Mouse (Mus musculus): Measurements from ENCODE around the gene Rdh16. TPM values are rescaled to one million over a fixed set of nuclear protein-coding genes. Genes with fewer than 3 reads are reported as not detected.
"Not testable (repeated sequence)": the region's sequence is repeated elsewhere in the genome, so short reads cannot be mapped to it uniquely, and the experiment has no call there.

The Rdh16 gene
- polyA plus RNA-seq, 1 experiment from 2014 or later, result not detected

DNA sequence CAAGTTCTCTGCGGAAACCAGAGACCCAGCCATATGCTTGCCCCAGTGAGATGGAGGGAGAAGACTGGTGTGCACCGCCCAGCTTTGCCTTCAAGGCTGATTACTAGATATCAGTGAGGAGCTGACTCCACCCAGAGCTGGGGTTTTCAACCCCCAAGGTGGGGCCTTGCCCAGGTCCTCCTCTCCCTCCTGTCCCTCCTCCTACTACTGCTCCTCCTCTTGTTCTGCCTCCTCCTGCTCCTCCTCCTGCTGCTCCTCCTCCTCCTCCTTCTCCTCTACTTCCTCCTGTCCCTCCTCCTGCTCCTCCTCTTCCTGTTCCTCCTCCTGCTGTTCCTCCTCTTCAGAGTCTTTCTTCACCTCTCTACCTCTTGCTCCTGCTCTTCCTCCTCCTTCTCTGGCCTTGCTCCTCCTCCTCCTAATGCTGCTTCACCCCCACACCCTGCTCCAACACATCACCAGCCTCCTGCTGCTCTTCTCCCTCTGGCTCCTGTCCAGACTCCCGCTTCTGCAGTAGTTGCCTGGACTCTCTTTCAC, 78.3 kb downstream of the Rdh16 start:
- Histone ChIP-seq H3K27ac (ENCODE audit: low read depth, low read length) (no peak overlapping the region), H3K4me2 (ENCODE audit: low read depth) (no peak overlapping the region), H3K36me3 (ENCODE audit: control insufficient read depth, insufficient read depth, low read length) (no peaks in the 10 kb centered on the region), H3K4me3 (ENCODE audit: low read depth, low read length) (no peak overlapping the region), H3K4me1 (ENCODE audit: control insufficient read depth, insufficient read depth, low read length) (no peaks in the 10 kb centered on the region), H3K27me3 (ENCODE audit: control insufficient read depth, insufficient read depth, low read length) (no peaks in the 10 kb centered on the region), H3K9ac (ENCODE audit: low read length) (no peak overlapping the region), H3K9me3 (ENCODE audit: control insufficient read depth, low read length) (no peaks in the 10 kb centered on the region)
- no peak for DNase-seq (ENCODE audit: low spot score)
- 87% methylated on average over 3 of the region's 3 CpGs for WGBS
- ATAC-seq (ENCODE audit: insufficient read depth, low FRiP score, low TSS enrichment), result no peak

- no peaks in the 10 kb centered on the region for H3K36me3 ChIP-seq (ENCODE audit: control insufficient read depth, insufficient read depth, low read length)
- 90% methylated on average over 4 of the region's 4 CpGs for WGBS
- H3K9ac ChIP-seq (ENCODE audit: low read length), result no peak overlapping the region
- no peaks in the 10 kb centered on the region for H3K9me3 ChIP-seq (ENCODE audit: control insufficient read depth, low read length)
- H3K4me1 ChIP-seq (ENCODE audit: control insufficient read depth, insufficient read depth, low read length), result no peaks in the 10 kb centered on the region
- H3K27ac ChIP-seq (ENCODE audit: low read depth, low read length), result no peak overlapping the region
- DNase-seq (ENCODE audit: low spot score) (no peak), ATAC-seq (ENCODE audit: insufficient read depth, low FRiP score, low TSS enrichment) (no peak)
- no peaks in the 10 kb centered on the region for H3K27me3 ChIP-seq (ENCODE audit: control insufficient read depth, insufficient read depth, low read length)
- no peak overlapping the region for H3K4me2 ChIP-seq (ENCODE audit: low read depth)
- no peak overlapping the region for H3K4me3 ChIP-seq (ENCODE audit: low read depth, low read length)
These were observed 80.1 kb downstream of the Rdh16 start for GRCm38 (mm10) chr10:127881041-127881440.

DNA sequence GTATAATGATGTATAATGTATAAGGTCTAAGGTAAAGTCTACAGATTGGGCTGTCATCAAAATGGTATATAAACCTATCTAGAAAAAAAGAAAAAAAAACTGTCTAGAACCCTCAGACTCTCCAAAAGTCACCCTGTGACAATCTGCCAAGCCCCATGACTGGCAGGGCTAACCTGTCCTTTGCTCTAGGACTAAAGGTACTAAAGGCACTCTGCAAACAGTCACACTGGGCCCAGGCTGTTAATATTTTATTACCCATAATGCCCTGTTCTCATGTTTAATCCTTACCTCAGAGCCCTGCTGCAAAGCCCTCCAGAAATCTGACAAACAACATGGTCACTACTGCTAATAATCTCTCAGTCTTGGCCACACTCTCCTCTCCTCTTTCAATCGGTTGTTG, 85.6 kb downstream of the Rdh16 start:
- H3K36me3 ChIP-seq (ENCODE audit: control insufficient read depth, insufficient read depth, low read length), result no peaks in the 10 kb centered on the region

GRCm38 (mm10) chr10:127886971-127887370, 86.0 kb downstream of the Rdh16 start:
- H3K27ac ChIP-seq (ENCODE audit: low read depth, low read length), result no peak overlapping the region
- no peak overlapping the region for H3K4me2 ChIP-seq (ENCODE audit: low read depth)
- H3K9me3 ChIP-seq (ENCODE audit: control insufficient read depth, low read length), result no peaks in the 10 kb centered on the region
- DNase-seq (ENCODE audit: low spot score) (no peak), ATAC-seq (ENCODE audit: insufficient read depth, low FRiP score, low TSS enrichment) (no peak)
- H3K4me1 ChIP-seq (ENCODE audit: control insufficient read depth, insufficient read depth, low read length), result no peaks in the 10 kb centered on the region
- WGBS, result 80% methylated on average over 4 of the region's 4 CpGs
- no peak overlapping the region for H3K4me3 ChIP-seq (ENCODE audit: low read depth, low read length)
- H3K9ac ChIP-seq (ENCODE audit: low read length), result no peak overlapping the region
- no peaks in the 10 kb centered on the region for H3K36me3 ChIP-seq (ENCODE audit: control insufficient read depth, insufficient read depth, low read length)
- H3K27me3 ChIP-seq (ENCODE audit: control insufficient read depth, insufficient read depth, low read length), result no peaks in the 10 kb centered on the region

More for the DNA sequence above, 85.6 kb downstream of the Rdh16 start:
- DNase-seq (ENCODE audit: low spot score) (no peak), ATAC-seq (ENCODE audit: insufficient read depth, low FRiP score, low TSS enrichment) (no peak)
- H3K4me3 ChIP-seq (ENCODE audit: low read depth, low read length), result no peak overlapping the region
- H3K4me1 ChIP-seq (ENCODE audit: control insufficient read depth, insufficient read depth, low read length), result no peaks in the 10 kb centered on the region
- no peak overlapping the region for H3K27ac ChIP-seq (ENCODE audit: low read depth, low read length)
- H3K27me3 ChIP-seq (ENCODE audit: control insufficient read depth, insufficient read depth, low read length), result no peaks in the 10 kb centered on the region
- no peak overlapping the region for H3K9ac ChIP-seq (ENCODE audit: low read length)
- no peaks in the 10 kb centered on the region for H3K9me3 ChIP-seq (ENCODE audit: control insufficient read depth, low read length)
- 54% methylated on average over 1 of the region's 1 CpGs for WGBS
- no peak overlapping the region for H3K4me2 ChIP-seq (ENCODE audit: low read depth)

- ATAC-seq (ENCODE audit: insufficient read depth, low FRiP score, low TSS enrichment), result no peak
- no peak within 1 kb of the TSS for H3K27ac ChIP-seq (ENCODE audit: low read depth, low read length)
- no peaks in the 10 kb centered on the region for H3K4me1 ChIP-seq (ENCODE audit: control insufficient read depth, insufficient read depth, low read length)
- H3K9ac ChIP-seq (ENCODE audit: low read length), result no peak within 1 kb of the TSS
- no peak within 1 kb of the TSS for H3K4me2 ChIP-seq (ENCODE audit: low read depth)
- H3K27me3 ChIP-seq (ENCODE audit: control insufficient read depth, insufficient read depth, low read length), result no peaks in the 10 kb centered on the region
- no peaks in the 10 kb centered on the region for H3K9me3 ChIP-seq (ENCODE audit: control insufficient read depth, low read length)
- no peak within 1 kb of the TSS for H3K4me3 ChIP-seq (ENCODE audit: low read depth, low read length)
- H3K36me3 ChIP-seq (ENCODE audit: control insufficient read depth, insufficient read depth, low read length), result no peaks in the 10 kb centered on the region
- DNase-seq (ENCODE audit: low spot score), result no peak
These were observed 87.7 kb downstream of the Rdh16 start, which contains the start of gene Rdh7 for GRCm38 (mm10) chr10:127888605-127889004. TSS of gene Rdh7 (minus strand) at chr10:127888817.

DNA sequence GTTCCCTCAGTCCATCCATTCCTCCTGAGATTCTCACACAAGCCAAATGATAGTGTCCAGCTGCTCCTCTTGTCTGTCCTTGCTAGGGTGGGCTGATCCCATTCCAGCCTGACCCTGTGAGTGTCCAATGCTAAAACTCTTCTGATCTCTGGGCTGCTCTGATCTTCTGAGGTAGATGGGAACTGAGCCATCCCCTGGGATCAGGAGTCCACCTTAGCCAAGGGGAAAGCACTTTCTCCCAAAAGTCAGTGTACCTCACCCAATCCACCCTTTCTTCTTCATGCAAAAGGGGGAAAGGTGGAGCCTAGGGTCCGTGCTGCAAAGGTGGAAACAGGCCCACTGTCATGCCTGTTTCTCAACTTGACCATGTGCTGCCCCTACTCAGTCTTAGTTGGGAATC, 90.5 kb downstream of the Rdh16 start:
- Histone ChIP-seq H3K4me1 (ENCODE audit: control insufficient read depth, insufficient read depth, low read length) (no peaks in the 10 kb centered on the region), H3K27me3 (ENCODE audit: control insufficient read depth, insufficient read depth, low read length) (no peaks in the 10 kb centered on the region), H3K27ac (ENCODE audit: low read depth, low read length) (no peak overlapping the region), H3K4me3 (ENCODE audit: low read depth, low read length) (no peak overlapping the region), H3K9me3 (ENCODE audit: control insufficient read depth, low read length) (no peaks in the 10 kb centered on the region), H3K4me2 (ENCODE audit: low read depth) (no peak overlapping the region), H3K9ac (ENCODE audit: low read length) (no peak overlapping the region), H3K36me3 (ENCODE audit: control insufficient read depth, insufficient read depth, low read length) (no peaks in the 10 kb centered on the region)
- WGBS, result 84% methylated on average over 1 of the region's 1 CpGs
- ATAC-seq (ENCODE audit: insufficient read depth, low FRiP score, low TSS enrichment), result no peak
- DNase-seq (ENCODE audit: low spot score), result no peak

DNA sequence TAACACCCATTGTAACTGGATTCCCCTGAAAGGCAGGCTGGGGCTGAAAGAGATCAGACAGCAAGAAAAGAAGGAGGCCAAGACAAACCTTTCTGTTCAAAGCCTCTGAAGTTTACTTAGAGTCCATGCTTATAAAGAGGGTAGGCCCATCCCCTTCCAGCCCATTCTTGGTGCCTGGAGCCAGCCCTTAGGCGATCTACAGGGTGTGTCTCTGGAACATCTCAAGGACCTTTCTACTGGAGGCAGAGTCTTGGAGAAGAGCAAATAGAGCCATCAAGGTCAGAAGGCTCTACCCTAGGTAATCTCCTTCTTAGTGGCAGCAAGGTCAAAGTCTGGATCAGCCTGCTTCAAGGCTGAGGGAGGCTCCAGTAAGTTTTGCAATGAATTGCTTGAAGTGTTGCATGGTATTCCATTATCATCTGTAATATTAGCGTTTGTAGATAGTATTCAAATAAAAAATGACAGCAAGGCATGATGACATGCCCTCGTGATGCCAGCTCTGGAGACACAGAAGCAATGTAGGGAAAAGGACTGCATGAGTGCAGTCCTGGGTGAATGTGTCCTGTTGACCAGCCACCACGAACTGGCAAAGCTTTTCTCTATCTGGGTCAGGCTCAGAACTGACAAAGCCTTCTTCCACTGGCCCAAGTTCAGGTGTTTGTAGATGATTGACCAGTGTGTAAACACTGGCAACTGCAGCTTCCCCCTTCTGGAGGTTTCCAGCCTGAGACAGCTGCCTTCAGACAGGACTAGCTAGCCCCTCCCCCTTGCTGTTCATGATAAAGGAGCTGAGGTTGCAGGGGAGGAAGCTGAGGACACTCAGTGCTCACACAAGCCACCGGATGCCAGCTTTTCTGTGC, 92.4 kb downstream of the Rdh16 start:
- H3K9me3 ChIP-seq (ENCODE audit: control insufficient read depth, low read length); H3K27ac ChIP-seq (ENCODE audit: low read depth, low read length); H3K36me3 ChIP-seq (ENCODE audit: control insufficient read depth, insufficient read depth, low read length); DNase-seq (ENCODE audit: low spot score); H3K4me1 ChIP-seq (ENCODE audit: control insufficient read depth, insufficient read depth, low read length); H3K4me2 ChIP-seq (ENCODE audit: low read depth); ATAC-seq (ENCODE audit: insufficient read depth, low FRiP score, low TSS enrichment); H3K27me3 ChIP-seq (ENCODE audit: control insufficient read depth, insufficient read depth, low read length); H3K4me3 ChIP-seq (ENCODE audit: low read depth, low read length); H3K9ac ChIP-seq (ENCODE audit: low read length): not testable (repeated sequence)
- WGBS, result 67% methylated on average over 5 of the region's 5 CpGs

Data from neural tube, embryonic 11.5 days (tissue).